Mouse (Mus musculus): ENCODE measurements around the gene Fbxl17.

DNA sequence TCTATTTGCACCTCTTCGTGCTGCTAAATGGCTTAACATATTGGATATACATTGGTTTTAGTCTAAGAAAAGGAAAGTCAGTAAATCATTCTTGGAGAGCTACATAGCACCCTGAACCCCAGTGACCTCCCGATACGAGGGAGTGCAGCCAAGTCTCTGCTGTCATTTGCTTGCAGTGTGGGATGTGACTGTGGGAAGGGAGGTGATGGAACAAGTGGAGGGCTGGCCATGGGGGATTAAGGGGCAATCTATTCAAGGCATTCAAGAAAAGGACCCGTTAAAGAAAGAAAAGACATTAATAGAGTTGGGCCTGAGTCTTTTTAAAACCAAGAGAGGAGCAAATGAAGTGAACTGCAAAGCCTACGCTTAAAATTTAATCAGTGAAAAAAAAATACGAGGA is 388.8 kb downstream of the Fbxl17 start:
- TF ChIP-seq CTCF (IDR thresholded peaks at IDR 0.05; ENCODE audit: low read depth) (no peak), EP300 (IDR thresholded peaks at IDR 0.05; ENCODE audit: low read depth) (no peak)
